Mouse (Mus musculus) embryo, embryonic 11 days (tissue): Measurements from ENCODE around the gene Slitrk6.

Experiments used
- DNase-seq: peaks from one replicate; pipeline ENCODE4 v3.0.0-alpha.2; 2015

Slitrk6 gene

GRCm38 (mm10) chr14:110754484-110755307 lies at the start of gene Slitrk6:
TSS of gene Slitrk6 (minus strand) at chr14:110755149.
- DNase-seq = peak; percentile 65

- peak; percentile 29 for DNase-seq
Observed at GRCm38 (mm10) chr14:110777546-110777945, 22.6 kb upstream of the Slitrk6 start.

GRCm38 (mm10) chr14:110770694-110771093 lies 15.7 kb upstream of the Slitrk6 start:
- no peak for DNase-seq

GRCm38 (mm10) chr14:110762588-110763220 lies 7.8 kb upstream of the Slitrk6 start:
- peak; percentile 63 for DNase-seq

- no peak for DNase-seq
Observed at GRCm38 (mm10) chr14:110760909-110761308, 6.0 kb upstream of the Slitrk6 start.

GRCm38 (mm10) chr14:110755308-110755650 lies 330 bp upstream of the Slitrk6 start:
- DNase-seq = no peak

- peak; percentile 50 for DNase-seq
Observed at GRCm38 (mm10) chr14:110739861-110740260, 15.1 kb downstream of the Slitrk6 start.

GRCm38 (mm10) chr14:110739368-110739767 lies 15.6 kb downstream of the Slitrk6 start:
- DNase-seq = no peak

- DNase-seq = peak; percentile 34
Observed at GRCm38 (mm10) chr14:110728344-110728910, 26.5 kb downstream of the Slitrk6 start.

- peak; percentile 42 for DNase-seq
Observed at GRCm38 (mm10) chr14:110724026-110724576, 30.8 kb downstream of the Slitrk6 start.
